Mouse (Mus musculus) cortical plate, adult 2 months (tissue): ENCODE measurements around the gene Radil.

Experiments
- CTCF ChIP-seq: fragments of 200-500 bp; IDR thresholded peaks from 2 replicates; pipeline ENCODE4 v1.5.1; 2011; ENCODE audit warnings: mild to moderate bottlenecking, control low read depth, low read length; ENCODE audit not compliant: insufficient read depth; ENCODE audit errors: extremely low read depth
- POLR2A ChIP-seq: fragments of 200-500 bp; IDR thresholded peaks from 2 replicates; pipeline ENCODE4 v1.6.1; 2011; ENCODE audit warnings: mild to moderate bottlenecking, low read length, control low read depth; ENCODE audit not compliant: insufficient read depth; ENCODE audit errors: extremely low read depth

DNA sequence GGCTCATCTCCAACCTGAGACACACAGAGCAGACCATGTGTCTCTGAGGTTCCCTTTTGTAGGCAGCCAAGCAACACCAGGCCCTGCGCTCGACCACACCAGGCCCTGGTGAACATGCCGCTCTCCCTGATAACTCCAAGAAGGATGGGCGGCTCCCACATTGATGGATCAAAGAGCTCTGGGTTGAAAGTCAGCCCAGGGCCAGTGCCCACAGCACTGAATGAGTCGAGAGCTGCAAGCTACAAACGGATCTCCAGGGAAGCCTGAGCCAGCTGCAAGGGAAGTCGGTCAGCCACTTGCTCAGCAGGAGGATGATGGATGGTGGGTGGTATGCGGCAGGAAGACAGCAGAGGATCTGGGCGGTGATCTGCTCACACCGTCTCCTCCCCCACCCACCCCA is 93.6 kb downstream of the Radil start:
- TF ChIP-seq CTCF (no peak), POLR2A (no peak)
